Mouse (Mus musculus) lung, embryonic 16.5 days (tissue): Measurements from ENCODE around the gene Stra6. TPM values are rescaled to one million over a fixed set of nuclear protein-coding genes. Genes with fewer than 3 reads are reported as not detected.
A peak's percentile ranks its signal among the peaks of the same experiment; 100 is the strongest.

Experiments used
- ATAC-seq: fragments of 200-750 bp; cut with Nextera tagmentation; 2 replicates; pipeline ENCODE4 v1.8.0; 2017; ENCODE audit warnings: low read depth, mild to moderate bottlenecking, moderate library complexity
- H3K27ac ChIP-seq: fragments of 300-500 bp; sonication (generic); 2 replicates; pipeline ENCODE4 v1.5.1; 2014; ENCODE audit warnings: mild to moderate bottlenecking, control low read depth, low read length
- H3K27me3 ChIP-seq: fragments of 300-500 bp; sonication (generic); 2 replicates; pipeline ENCODE4 v1.6.1; 2014; ENCODE audit warnings: low read depth, low read length, mixed read lengths; ENCODE audit not compliant: control insufficient read depth, insufficient read depth
- H3K36me3 ChIP-seq: fragments of 300-500 bp; sonication (generic); 2 replicates; pipeline ENCODE4 v1.6.1; 2014; ENCODE audit warnings: low read length; ENCODE audit not compliant: control insufficient read depth, insufficient read depth
- H3K4me1 ChIP-seq: fragments of 300-500 bp; sonication (generic); replicated peaks from 2 replicates; pipeline ENCODE4 v1.6.1; 2014; ENCODE audit warnings: low read length, mixed read lengths; ENCODE audit not compliant: control insufficient read depth, insufficient read depth
- H3K4me2 ChIP-seq: fragments of 300-500 bp; sonication (generic); 2 replicates; pipeline ENCODE4 v1.6.1; 2014; ENCODE audit warnings: low read depth, low read length, control low read depth
- H3K4me3 ChIP-seq: fragments of 300-500 bp; sonication (generic); 2 replicates; pipeline ENCODE4 v1.5.1; 2014; ENCODE audit warnings: mild to moderate bottlenecking, low read length, control low read depth
- H3K9ac ChIP-seq: fragments of 300-500 bp; sonication (generic); 2 replicates; pipeline ENCODE4 v1.6.1; 2014; ENCODE audit warnings: low read length, control low read depth
- H3K9me3 ChIP-seq: fragments of 300-500 bp; sonication (generic); 2 replicates; pipeline ENCODE4 v1.6.1; 2016; ENCODE audit warnings: low read length; ENCODE audit not compliant: control insufficient read depth
- WGBS: fragments of 180-500 bp; shearing (Covaris S2); extraction: QIAGEN DNeasy Blood & Tissue Kit; methylation state at CpG from one replicate; pipeline ENCODE4 v1.1.7; 2014; 5-methylcytosine and 5-hydroxymethylcytosine counted together
- polyA plus RNA-seq: library from polyadenylated mRNA; unstranded; fragments of >200 nt; fragmentation: Nextera tagmentation; extraction: Ambion mirVana; gene quantifications from 2 replicates; pipeline ENCODE4 v1.2.1, GENCODE M21; 2015

The Stra6 gene
- polyA plus RNA-seq, 1 experiment from 2014 or later, result 1.0 TPM

GRCm38 (mm10) chr9:58045646-58046045, 17.9 kb upstream of the Stra6 start:
- ATAC-seq, result no peak
- WGBS, result 36% methylated on average over 4 of the region's 4 CpGs

GRCm38 (mm10) chr9:58047061-58047460, 16.5 kb upstream of the Stra6 start:
- ATAC-seq, result peak; percentile 51; the same call in 1 of the 2 replicates
- WGBS, result 52% methylated on average over 10 of the region's 10 CpGs
- Histone ChIP-seq H3K4me2 (no peak overlapping the region), H3K27ac (no peak overlapping the region), H3K36me3 (no peaks in the 10 kb centered on the region), H3K4me1 (no peaks in the 10 kb centered on the region), H3K9me3 (no peaks in the 10 kb centered on the region), H3K4me3 (no peak overlapping the region), H3K9ac (no peak overlapping the region), H3K27me3 (peaks cover 3% of the 10 kb centered on the region; the same call in 1 of the 2 replicates)

More at GRCm38 (mm10) chr9:58045646-58046045, 17.9 kb upstream of the Stra6 start:
- Histone ChIP-seq H3K4me2 (no peak overlapping the region), H3K36me3 (no peaks in the 10 kb centered on the region), H3K27me3 (peaks cover 3% of the 10 kb centered on the region; the same call in 1 of the 2 replicates), H3K4me3 (no peak overlapping the region), H3K4me1 (no peaks in the 10 kb centered on the region), H3K27ac (no peak overlapping the region), H3K9ac (no peak overlapping the region), H3K9me3 (no peaks in the 10 kb centered on the region)

- no peaks in the 10 kb centered on the region for H3K36me3 ChIP-seq
- WGBS, result 14% methylated on average over 6 of the region's 6 CpGs
- no peak overlapping the region for H3K4me2 ChIP-seq
- no peak overlapping the region for H3K27ac ChIP-seq
- no peaks in the 10 kb centered on the region for H3K4me1 ChIP-seq
- peaks cover 3% of the 10 kb centered on the region; the same call in 1 of the 2 replicates for H3K27me3 ChIP-seq
- no peak for ATAC-seq
- H3K9me3 ChIP-seq, result no peaks in the 10 kb centered on the region
- no peak overlapping the region for H3K4me3 ChIP-seq
- H3K9ac ChIP-seq, result no peak overlapping the region
These were observed 15.0 kb upstream of the Stra6 start for GRCm38 (mm10) chr9:58048621-58049020.

GRCm38 (mm10) chr9:58049186-58049585, 14.4 kb upstream of the Stra6 start:
- no peak for ATAC-seq
- Histone ChIP-seq H3K36me3 (no peaks in the 10 kb centered on the region), H3K4me1 (no peaks in the 10 kb centered on the region), H3K27ac (no peak overlapping the region), H3K9me3 (no peaks in the 10 kb centered on the region), H3K9ac (no peak overlapping the region), H3K4me2 (no peak overlapping the region), H3K27me3 (peaks cover 3% of the 10 kb centered on the region; the same call in 1 of the 2 replicates), H3K4me3 (no peak overlapping the region)
- WGBS, result 62% methylated on average over 6 of the region's 6 CpGs

GRCm38 (mm10) chr9:58049861-58050260, 13.7 kb upstream of the Stra6 start:
- Histone ChIP-seq H3K4me2 (no peak overlapping the region), H3K4me1 (no peaks in the 10 kb centered on the region), H3K9ac (no peak overlapping the region), H3K9me3 (no peaks in the 10 kb centered on the region), H3K27ac (no peak overlapping the region), H3K36me3 (no peaks in the 10 kb centered on the region), H3K27me3 (peaks cover 3% of the 10 kb centered on the region; the same call in 1 of the 2 replicates), H3K4me3 (no peak overlapping the region)
- no peak for ATAC-seq
- 63% methylated on average over 7 of the region's 7 CpGs for WGBS

GRCm38 (mm10) chr9:58051937-58052336, 11.7 kb upstream of the Stra6 start:
- no peak overlapping the region for H3K4me3 ChIP-seq
- no peaks in the 10 kb centered on the region for H3K4me1 ChIP-seq
- H3K36me3 ChIP-seq, result no peaks in the 10 kb centered on the region
- no peak overlapping the region for H3K4me2 ChIP-seq
- H3K27ac ChIP-seq, result no peak overlapping the region
- WGBS, result 20% methylated on average over 5 of the region's 5 CpGs
- H3K27me3 ChIP-seq, result peaks cover 3% of the 10 kb centered on the region; the same call in 1 of the 2 replicates
- H3K9ac ChIP-seq, result no peak overlapping the region
- no peak for ATAC-seq
- no peaks in the 10 kb centered on the region for H3K9me3 ChIP-seq

GRCm38 (mm10) chr9:58053102-58053501, 10.5 kb upstream of the Stra6 start:
- WGBS, result 17% methylated on average over 3 of the region's 3 CpGs
- Histone ChIP-seq H3K27me3 (peaks cover 3% of the 10 kb centered on the region; the same call in 1 of the 2 replicates), H3K27ac (no peak overlapping the region), H3K4me2 (no peak overlapping the region), H3K4me1 (no peaks in the 10 kb centered on the region), H3K36me3 (no peaks in the 10 kb centered on the region), H3K9ac (no peak overlapping the region), H3K4me3 (no peak overlapping the region), H3K9me3 (no peaks in the 10 kb centered on the region)
- no peak; the same call in 1 of the 2 replicates for ATAC-seq

- no peaks in the 10 kb centered on the region for H3K9me3 ChIP-seq
- H3K36me3 ChIP-seq, result no peaks in the 10 kb centered on the region
- WGBS, result 50% methylated on average over 3 of the region's 3 CpGs
- H3K4me1 ChIP-seq, result no peaks in the 10 kb centered on the region
- no peak overlapping the region for H3K4me2 ChIP-seq
- H3K27me3 ChIP-seq, result peaks cover 3% of the 10 kb centered on the region; the same call in 1 of the 2 replicates
- H3K4me3 ChIP-seq, result no peak overlapping the region
- no peak overlapping the region for H3K9ac ChIP-seq
- no peak overlapping the region for H3K27ac ChIP-seq
- no peak for ATAC-seq
These were observed 10.0 kb upstream of the Stra6 start for GRCm38 (mm10) chr9:58053544-58053943.

GRCm38 (mm10) chr9:58054032-58054431, 9.6 kb upstream of the Stra6 start:
- H3K27me3 ChIP-seq, result peaks cover 3% of the 10 kb centered on the region; the same call in 1 of the 2 replicates

GRCm38 (mm10) chr9:58055666-58056065, 7.9 kb upstream of the Stra6 start:
- no peak overlapping the region for H3K4me3 ChIP-seq
- no peaks in the 10 kb centered on the region for H3K9me3 ChIP-seq
- H3K9ac ChIP-seq, result no peak overlapping the region
- WGBS, result 71% methylated on average over 5 of the region's 5 CpGs
- no peaks in the 10 kb centered on the region for H3K4me1 ChIP-seq
- H3K4me2 ChIP-seq, result no peak overlapping the region
- no peaks in the 10 kb centered on the region for H3K27me3 ChIP-seq
- no peak for ATAC-seq
- H3K27ac ChIP-seq, result no peak overlapping the region
- H3K36me3 ChIP-seq, result no peaks in the 10 kb centered on the region

More at GRCm38 (mm10) chr9:58054032-58054431, 9.6 kb upstream of the Stra6 start:
- no peak overlapping the region for H3K9ac ChIP-seq
- no peaks in the 10 kb centered on the region for H3K9me3 ChIP-seq
- no peaks in the 10 kb centered on the region for H3K36me3 ChIP-seq
- H3K4me2 ChIP-seq, result no peak overlapping the region
- no peak overlapping the region for H3K27ac ChIP-seq
- no peaks in the 10 kb centered on the region for H3K4me1 ChIP-seq
- ATAC-seq, result no peak
- H3K4me3 ChIP-seq, result no peak overlapping the region
- WGBS, result 79% methylated on average over 1 of the region's 1 CpGs
